Mouse (Mus musculus) intestine, embryonic 15.5 days (tissue): ENCODE data around the gene Gm10306. TPM values are rescaled to one million over a fixed set of nuclear protein-coding genes. Genes with fewer than 3 reads are reported as not detected.

Experiments
- ATAC-seq: fragments of 200-750 bp; cut with Nextera tagmentation; 2 replicates; pipeline ENCODE4 v1.8.0; 2017; ENCODE audit warnings: moderate TSS enrichment, moderate library complexity
- H3K27ac ChIP-seq: fragments of 300-500 bp; sonication (generic); 2 replicates; pipeline ENCODE4 v1.5.1; 2015; ENCODE audit warnings: mild to moderate bottlenecking, inconsistent platforms
- H3K27me3 ChIP-seq: fragments of 300-500 bp; sonication (generic); replicated peaks from 2 replicates; pipeline ENCODE4 v1.6.1; 2015; ENCODE audit warnings: inconsistent platforms
- H3K36me3 ChIP-seq: fragments of 300-500 bp; sonication (generic); 2 replicates; pipeline ENCODE4 v1.6.1; 2015; ENCODE audit warnings: inconsistent platforms
- H3K4me1 ChIP-seq: fragments of 300-500 bp; sonication (generic); replicated peaks from 2 replicates; pipeline ENCODE4 v1.6.1; 2015; ENCODE audit warnings: inconsistent platforms
- H3K4me2 ChIP-seq: fragments of 300-500 bp; sonication (generic); replicated peaks from 2 replicates; pipeline ENCODE4 v1.6.1; 2015; ENCODE audit warnings: mild to moderate bottlenecking, inconsistent platforms
- H3K4me3 ChIP-seq: fragments of 300-500 bp; sonication (generic); replicated peaks from 2 replicates; pipeline ENCODE4 v1.5.1; 2015; ENCODE audit warnings: inconsistent platforms
- H3K9ac ChIP-seq: fragments of 300-500 bp; sonication (generic); 2 replicates; pipeline ENCODE4 v1.6.1; 2015; ENCODE audit warnings: inconsistent platforms
- H3K9me3 ChIP-seq: fragments of 300-500 bp; sonication (generic); 2 replicates; pipeline ENCODE4 v1.6.1; 2016; ENCODE audit warnings: inconsistent platforms
- WGBS: fragments of 180-500 bp; shearing (Covaris S2); methylation state at CpG from one replicate; pipeline ENCODE4 v1.1.7; 2015; 5-methylcytosine and 5-hydroxymethylcytosine counted together
- polyA plus RNA-seq: library from polyadenylated mRNA; unstranded; fragments of >200 nt; fragmentation: Nextera tagmentation; extraction: Ambion mirVana; gene quantifications from 2 replicates; pipeline ENCODE4 v1.2.1, GENCODE M21; 2015

The Gm10306 gene
- polyA plus RNA-seq, result 0.72 TPM in 1 of 2 replicates, not detected in the other

DNA sequence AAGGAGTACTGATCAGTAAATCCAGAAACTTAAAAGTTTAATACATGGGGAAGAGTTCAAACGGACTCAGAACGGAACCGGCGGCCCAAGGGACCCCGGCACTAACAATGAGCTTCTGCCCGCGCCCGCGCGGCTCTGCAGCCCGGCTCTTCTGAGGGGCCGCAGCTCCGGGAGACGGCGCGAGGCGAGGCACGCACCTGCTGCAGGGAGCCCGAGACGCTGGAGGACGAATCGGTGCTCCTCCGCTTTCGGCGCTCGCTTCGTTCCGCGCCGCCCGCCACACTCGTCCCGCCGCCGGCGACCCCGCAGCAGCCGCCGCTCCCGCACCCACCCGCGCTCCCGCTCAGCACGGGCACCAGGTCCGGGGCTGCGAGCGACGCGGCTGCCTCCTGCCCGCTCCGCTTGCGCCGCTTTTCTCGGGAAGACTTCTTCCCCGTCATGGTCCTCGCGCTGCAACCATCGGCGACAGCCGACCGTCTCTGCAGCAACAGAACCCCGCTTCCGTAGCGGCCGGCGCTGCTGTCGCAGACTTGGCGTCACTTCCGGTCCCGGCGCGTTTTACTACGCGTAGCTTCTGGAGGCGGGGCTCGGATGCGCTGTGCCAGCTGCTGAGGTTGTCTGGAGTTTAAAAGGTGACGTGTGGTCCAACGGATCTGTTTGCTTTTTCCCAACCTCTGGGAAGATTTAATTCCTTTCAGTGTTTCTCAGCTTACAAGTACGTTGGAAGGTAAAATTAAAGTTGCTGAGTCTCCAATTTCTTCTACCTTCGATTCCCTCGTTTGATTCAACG, at the start of gene Gm10306, which contains the start of gene Caap1:
TSS of gene Gm10306 (plus strand) at position 282 of the 790 bp plus-strand sequence.
TSS of gene Caap1 (minus strand) at position 532 of the 790 bp plus-strand sequence.
- ATAC-seq, result peak; percentile 99
- H3K27me3 ChIP-seq, result no peaks in the 10 kb centered on the region
- H3K4me2 ChIP-seq, result peak within 1 kb of the TSS; percentile 63
- no peaks in the 10 kb centered on the region for H3K36me3 ChIP-seq
- H3K4me1 ChIP-seq, result peaks cover 2% of the 10 kb centered on the region
- peak within 1 kb of the TSS; percentile 81 for H3K9ac ChIP-seq
- no peaks in the 10 kb centered on the region for H3K9me3 ChIP-seq
- H3K4me3 ChIP-seq, result peak within 1 kb of the TSS; percentile 97
- WGBS, result 1% methylated on average over 83 of the region's 83 CpGs
- peak within 1 kb of the TSS; percentile 70 for H3K27ac ChIP-seq

DNA sequence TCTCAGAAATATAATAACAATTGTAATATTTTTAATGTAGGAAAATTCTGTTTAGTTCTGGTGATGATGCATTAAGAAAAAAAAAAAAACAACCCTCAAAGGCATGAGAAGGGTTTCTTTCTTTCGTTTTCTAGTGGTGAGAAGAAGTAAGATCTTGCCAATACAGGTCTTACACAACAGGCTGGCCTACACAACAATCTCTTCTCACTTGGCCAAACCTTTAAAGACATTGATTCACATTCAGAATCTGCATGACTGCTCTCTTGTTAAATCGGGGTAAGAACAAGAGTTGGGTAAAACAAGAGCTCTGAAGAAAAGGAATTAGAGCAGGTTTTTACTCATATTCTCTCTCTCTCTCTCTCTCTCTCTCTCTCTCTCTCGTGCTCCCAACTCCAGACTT, 41.0 kb upstream of the Gm10306 start:
- Histone ChIP-seq H3K36me3 (0 out of 2 replicates have a peak, but pooled peaks cover 3% of the 10 kb centered on the region), H3K9me3 (no peaks in the 10 kb centered on the region), H3K4me2 (no peak overlapping the region), H3K4me3 (no peak overlapping the region), H3K27ac (no peak overlapping the region), H3K9ac (no peak overlapping the region), H3K4me1 (no peaks in the 10 kb centered on the region), H3K27me3 (no peaks in the 10 kb centered on the region)
- 85% methylated on average over 3 of the region's 3 CpGs for WGBS
- ATAC-seq, result no peak

- 67% methylated on average over 4 of the region's 4 CpGs for WGBS
- H3K4me1 ChIP-seq, result no peaks in the 10 kb centered on the region
- ATAC-seq, result no peak
- no peak overlapping the region for H3K9ac ChIP-seq
- no peak overlapping the region for H3K4me3 ChIP-seq
- no peak overlapping the region for H3K4me2 ChIP-seq
- no peaks in the 10 kb centered on the region for H3K36me3 ChIP-seq
- no peaks in the 10 kb centered on the region for H3K9me3 ChIP-seq
- H3K27me3 ChIP-seq, result no peaks in the 10 kb centered on the region
- no peak overlapping the region for H3K27ac ChIP-seq
Measured at GRCm38 (mm10) chr4:94517631-94518030, 38.7 kb upstream of the Gm10306 start.

DNA sequence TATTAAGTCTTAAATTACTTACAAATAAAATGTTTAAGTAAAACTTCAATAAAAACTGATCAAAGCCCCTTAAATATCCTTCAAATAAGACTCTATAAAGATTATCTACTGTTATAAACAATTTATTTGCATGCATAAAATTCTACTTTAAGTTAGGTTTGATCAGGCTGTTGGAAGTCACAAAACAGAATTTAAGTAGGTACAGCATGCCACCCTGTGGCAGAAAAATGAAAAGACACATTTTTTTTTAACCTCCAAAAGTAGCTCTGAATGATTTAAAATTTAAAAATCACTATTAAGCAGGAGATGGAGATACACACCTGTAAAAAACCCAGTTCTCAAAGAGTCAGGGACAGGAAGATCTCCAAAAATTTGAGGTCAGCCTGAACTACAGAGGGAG, 33.0 kb upstream of the Gm10306 start:
- no peak overlapping the region for H3K27ac ChIP-seq
- H3K4me1 ChIP-seq, result no peaks in the 10 kb centered on the region
- no peaks in the 10 kb centered on the region for H3K36me3 ChIP-seq
- H3K4me2 ChIP-seq, result no peak overlapping the region
- no peak overlapping the region for H3K4me3 ChIP-seq
- H3K9me3 ChIP-seq, result no peaks in the 10 kb centered on the region
- H3K9ac ChIP-seq, result no peak overlapping the region
- ATAC-seq, result no peak
- H3K27me3 ChIP-seq, result no peaks in the 10 kb centered on the region

GRCm38 (mm10) chr4:94529448-94529847, 26.9 kb upstream of the Gm10306 start:
- 97% methylated on average over 1 of the region's 1 CpGs for WGBS
- Histone ChIP-seq H3K36me3 (no peaks in the 10 kb centered on the region), H3K9ac (no peak overlapping the region), H3K4me2 (no peak overlapping the region), H3K9me3 (no peaks in the 10 kb centered on the region), H3K4me3 (no peak overlapping the region), H3K27ac (no peak overlapping the region), H3K27me3 (no peaks in the 10 kb centered on the region), H3K4me1 (no peaks in the 10 kb centered on the region)
- ATAC-seq, result no peak

GRCm38 (mm10) chr4:94533205-94533604, 23.1 kb upstream of the Gm10306 start:
- no peak overlapping the region for H3K4me3 ChIP-seq
- ATAC-seq, result no peak
- no peaks in the 10 kb centered on the region for H3K4me1 ChIP-seq
- H3K27me3 ChIP-seq, result no peaks in the 10 kb centered on the region
- H3K4me2 ChIP-seq, result no peak overlapping the region
- no peak overlapping the region for H3K27ac ChIP-seq
- H3K9me3 ChIP-seq, result no peaks in the 10 kb centered on the region
- no peak overlapping the region for H3K9ac ChIP-seq
- H3K36me3 ChIP-seq, result no peaks in the 10 kb centered on the region

DNA sequence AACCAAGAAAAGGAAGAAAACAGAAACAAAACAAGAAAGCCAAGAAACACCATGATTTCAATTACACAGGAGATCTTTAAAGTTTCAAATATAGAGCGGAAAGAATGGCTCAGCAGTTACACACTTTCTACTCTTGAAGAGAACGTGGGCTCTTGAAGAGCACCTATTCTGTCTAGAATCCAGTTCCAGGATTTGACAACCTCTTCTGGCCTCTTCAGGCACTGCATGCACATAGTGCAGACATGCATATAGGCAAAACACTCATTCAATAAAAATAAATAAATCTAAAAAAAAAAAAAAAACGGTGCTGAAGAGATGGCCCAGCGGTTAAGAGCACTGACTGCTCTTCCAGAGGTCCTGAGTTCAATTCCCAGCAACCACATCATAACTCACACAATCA, 13.3 kb upstream of the Gm10306 start:
- Histone ChIP-seq H3K36me3 (no peaks in the 10 kb centered on the region), H3K27ac (no peak overlapping the region), H3K4me3 (no peak overlapping the region), H3K4me2 (no peak overlapping the region), H3K9ac (no peak overlapping the region), H3K27me3 (no peaks in the 10 kb centered on the region), H3K4me1 (no peaks in the 10 kb centered on the region), H3K9me3 (no peaks in the 10 kb centered on the region)
- WGBS, result 92% methylated on average over 4 of the region's 4 CpGs
- ATAC-seq, result no peak

- Histone ChIP-seq H3K4me3 (no peak overlapping the region), H3K4me1 (no peaks in the 10 kb centered on the region), H3K4me2 (no peak overlapping the region), H3K36me3 (no peaks in the 10 kb centered on the region), H3K9me3 (no peaks in the 10 kb centered on the region), H3K27me3 (no peaks in the 10 kb centered on the region), H3K9ac (no peak overlapping the region), H3K27ac (no peak overlapping the region)
- WGBS, result 79% methylated on average over 7 of the region's 7 CpGs
- ATAC-seq, result no peak
Measured at GRCm38 (mm10) chr4:94544321-94544720, 12.0 kb upstream of the Gm10306 start.

DNA sequence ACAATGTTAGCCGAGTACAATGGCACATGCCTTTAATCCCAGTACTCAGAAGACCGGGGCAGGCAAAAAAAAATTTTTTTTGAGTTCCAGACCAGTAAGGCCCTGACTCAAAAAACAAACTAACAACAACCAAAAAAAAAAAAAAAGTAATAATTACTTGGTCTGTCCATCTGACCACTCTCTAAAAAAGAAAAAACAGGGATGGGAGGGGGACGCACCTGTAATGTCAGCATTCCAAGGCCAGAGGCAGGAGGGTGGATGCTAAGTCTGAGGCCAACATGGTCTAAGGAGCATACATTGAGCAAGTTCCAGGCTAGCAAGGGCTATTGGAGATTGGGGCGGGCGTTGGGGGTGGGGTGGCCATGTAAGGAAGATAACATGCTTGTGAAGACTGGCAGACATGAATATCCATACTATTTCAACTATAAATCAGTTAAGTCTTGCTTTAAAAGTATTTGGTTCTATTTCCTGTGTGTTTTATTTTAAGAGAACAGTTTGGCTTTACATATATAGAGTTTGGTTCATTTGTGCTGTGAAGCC, 1.3 kb upstream of the Gm10306 start:
- H3K36me3 ChIP-seq, result no peaks in the 10 kb centered on the region
- peak overlapping the region; percentile 63; the same call in 1 of the 2 replicates for H3K4me2 ChIP-seq
- no peak overlapping the region for H3K9ac ChIP-seq
- H3K4me1 ChIP-seq, result peaks cover 2% of the 10 kb centered on the region
- H3K4me3 ChIP-seq, result no peak overlapping the region
- H3K27me3 ChIP-seq, result no peaks in the 10 kb centered on the region
- ATAC-seq, result no peak
- H3K9me3 ChIP-seq, result no peaks in the 10 kb centered on the region
- no peak overlapping the region for H3K27ac ChIP-seq
- WGBS, result 89% methylated on average over 5 of the region's 5 CpGs

DNA sequence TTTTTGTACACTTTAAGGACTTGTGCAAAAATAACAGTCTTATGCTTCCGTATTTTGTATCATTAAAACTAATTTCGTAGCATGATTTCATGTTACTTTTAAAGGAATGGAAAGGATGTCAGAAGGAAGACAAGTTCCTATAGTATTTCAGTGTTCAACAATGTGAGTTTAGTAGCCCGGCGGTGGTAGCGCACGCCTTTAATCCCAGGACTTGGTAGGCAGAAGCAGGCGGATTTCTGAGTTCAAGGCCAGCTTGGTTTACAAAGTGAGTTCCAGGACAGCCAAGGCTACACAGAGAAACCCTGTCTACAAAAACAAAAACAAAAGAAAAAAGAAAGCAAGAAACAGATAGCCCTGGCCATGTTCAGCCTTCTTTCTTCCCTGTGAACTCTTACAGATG, 799 bp downstream of the Gm10306 start:
- Histone ChIP-seq H3K27ac (no peak overlapping the region), H3K4me3 (no peak overlapping the region), H3K9me3 (no peaks in the 10 kb centered on the region), H3K36me3 (no peaks in the 10 kb centered on the region), H3K9ac (no peak overlapping the region), H3K27me3 (no peaks in the 10 kb centered on the region), H3K4me1 (peaks cover 2% of the 10 kb centered on the region), H3K4me2 (no peak overlapping the region)
- WGBS, result 66% methylated on average over 7 of the region's 7 CpGs
- peak; percentile 4 for ATAC-seq

GRCm38 (mm10) chr4:94559266-94559665, 2.9 kb downstream of the Gm10306 start:
- no peak for ATAC-seq
- Histone ChIP-seq H3K4me3 (no peak overlapping the region), H3K9me3 (no peaks in the 10 kb centered on the region), H3K27me3 (no peaks in the 10 kb centered on the region), H3K9ac (no peak overlapping the region), H3K36me3 (no peaks in the 10 kb centered on the region), H3K27ac (no peak overlapping the region), H3K4me1 (peaks cover 2% of the 10 kb centered on the region), H3K4me2 (no peak overlapping the region)
- WGBS, result 67% methylated on average over 2 of the region's 2 CpGs

- Histone ChIP-seq H3K27ac (no peak overlapping the region), H3K9ac (no peak overlapping the region), H3K36me3 (no peaks in the 10 kb centered on the region), H3K27me3 (no peaks in the 10 kb centered on the region), H3K4me3 (no peak overlapping the region), H3K9me3 (no peaks in the 10 kb centered on the region), H3K4me1 (no peaks in the 10 kb centered on the region; the same call in none of the 2 replicates), H3K4me2 (no peak overlapping the region)
- whole genome bisulfite sequencing, result 82% methylated on average over 1 of the region's 1 CpGs
- no peak for ATAC-seq
Measured at GRCm38 (mm10) chr4:94560316-94560715, 4.0 kb downstream of the Gm10306 start.
